Mouse (Mus musculus) E14TG2a.4 (cell line): ENCODE measurements around the gene Sh3bp5.

ENCODE experiments used
- H3K27me3 ChIP-seq: 2 replicates; pipeline ENCODE4 v1.6.1; 2014; ENCODE audit warnings: low read length, control low read depth; ENCODE audit not compliant: insufficient read depth
- H3K36me3 ChIP-seq: 2 replicates; pipeline ENCODE4 v1.6.1; 2014; ENCODE audit warnings: low read length, control low read depth; ENCODE audit not compliant: insufficient read depth
- H3K4me1 ChIP-seq: replicated peaks from 2 replicates; pipeline ENCODE4 v1.6.1; 2014; ENCODE audit warnings: low read depth, low read length, control low read depth
- H3K4me3 ChIP-seq: replicated peaks from 2 replicates; pipeline ENCODE4 v1.5.1; 2014; ENCODE audit warnings: mild to moderate bottlenecking, low read length
- H3K9me3 ChIP-seq: 2 replicates; pipeline ENCODE4 v1.6.1; 2014; ENCODE audit warnings: low read length, control low read depth
- CTCF ChIP-seq: conservative IDR thresholded peaks from 2 replicates; pipeline ENCODE4 v1.5.1; 2014; ENCODE audit warnings: low read length
- NANOG ChIP-seq: IDR thresholded peaks from 2 replicates; pipeline ENCODE4 v1.6.1; 2014; ENCODE audit warnings: borderline replicate concordance, low read length, mixed read lengths
- POU5F1 ChIP-seq: IDR thresholded peaks from 2 replicates; pipeline ENCODE4 v1.6.1; 2014; ENCODE audit warnings: low read length, borderline replicate concordance

Sh3bp5 gene

DNA sequence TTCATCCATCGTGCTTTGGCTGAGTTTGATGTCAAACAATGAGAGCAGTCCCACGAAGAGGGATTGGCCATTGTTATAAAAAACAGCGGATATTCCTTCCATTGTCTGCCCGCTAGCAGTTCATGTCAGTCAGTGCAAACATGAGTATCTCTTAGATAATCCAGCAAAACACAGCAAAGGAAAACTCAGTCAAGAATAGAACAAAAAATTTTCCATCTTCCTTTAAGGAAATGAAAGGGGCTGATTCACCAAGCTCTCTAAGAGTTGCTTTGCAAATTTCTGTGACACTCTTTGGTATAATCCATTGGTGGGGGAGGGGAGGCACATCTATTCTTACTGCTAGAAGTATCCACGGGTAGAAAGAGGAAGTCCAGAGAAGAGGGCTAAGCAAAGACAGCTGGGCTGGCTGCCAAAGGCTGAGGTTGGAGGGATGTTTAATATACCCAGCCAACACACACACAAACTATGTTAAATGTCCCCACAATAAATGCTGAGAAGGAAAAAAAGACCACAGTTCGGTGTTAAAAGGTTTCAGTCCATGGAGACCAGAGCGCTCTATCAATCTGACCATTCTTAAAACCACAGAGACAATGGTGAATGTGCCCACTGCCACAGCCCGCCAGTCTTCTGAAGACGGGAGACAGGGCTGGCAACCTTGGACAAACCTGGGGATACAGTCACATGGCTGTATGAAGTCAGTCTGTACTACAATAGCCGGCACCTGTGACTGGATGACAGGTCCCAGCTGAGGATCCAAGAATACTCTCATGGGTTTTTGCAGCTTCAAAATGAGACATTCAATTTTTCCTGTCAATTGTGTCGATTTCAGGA is 12.7 kb downstream of the Sh3bp5 start:
- H3K9me3 ChIP-seq = peaks cover 9% of the 10 kb centered on the region
- no peak for TF ChIP-seq POU5F1
- no peak for TF ChIP-seq CTCF
- no peak for TF ChIP-seq NANOG
- H3K4me3 ChIP-seq = no peak overlapping the region
- H3K4me1 ChIP-seq = peaks cover 18% of the 10 kb centered on the region
- no peaks in the 10 kb centered on the region; the same call in 1 of the 2 replicates for H3K27me3 ChIP-seq
- H3K36me3 ChIP-seq = no peaks in the 10 kb centered on the region

- H3K4me1 ChIP-seq = peaks cover 18% of the 10 kb centered on the region
- H3K4me3 ChIP-seq = no peak overlapping the region
- H3K27me3 ChIP-seq = no peaks in the 10 kb centered on the region; the same call in 1 of the 2 replicates
- H3K36me3 ChIP-seq = no peaks in the 10 kb centered on the region
- TF ChIP-seq NANOG (no peak), CTCF (no peak), POU5F1 (no peak)
- peaks cover 9% of the 10 kb centered on the region for H3K9me3 ChIP-seq
Measured at GRCm38 (mm10) chr14:31422395-31422794, 13.5 kb downstream of the Sh3bp5 start.

DNA sequence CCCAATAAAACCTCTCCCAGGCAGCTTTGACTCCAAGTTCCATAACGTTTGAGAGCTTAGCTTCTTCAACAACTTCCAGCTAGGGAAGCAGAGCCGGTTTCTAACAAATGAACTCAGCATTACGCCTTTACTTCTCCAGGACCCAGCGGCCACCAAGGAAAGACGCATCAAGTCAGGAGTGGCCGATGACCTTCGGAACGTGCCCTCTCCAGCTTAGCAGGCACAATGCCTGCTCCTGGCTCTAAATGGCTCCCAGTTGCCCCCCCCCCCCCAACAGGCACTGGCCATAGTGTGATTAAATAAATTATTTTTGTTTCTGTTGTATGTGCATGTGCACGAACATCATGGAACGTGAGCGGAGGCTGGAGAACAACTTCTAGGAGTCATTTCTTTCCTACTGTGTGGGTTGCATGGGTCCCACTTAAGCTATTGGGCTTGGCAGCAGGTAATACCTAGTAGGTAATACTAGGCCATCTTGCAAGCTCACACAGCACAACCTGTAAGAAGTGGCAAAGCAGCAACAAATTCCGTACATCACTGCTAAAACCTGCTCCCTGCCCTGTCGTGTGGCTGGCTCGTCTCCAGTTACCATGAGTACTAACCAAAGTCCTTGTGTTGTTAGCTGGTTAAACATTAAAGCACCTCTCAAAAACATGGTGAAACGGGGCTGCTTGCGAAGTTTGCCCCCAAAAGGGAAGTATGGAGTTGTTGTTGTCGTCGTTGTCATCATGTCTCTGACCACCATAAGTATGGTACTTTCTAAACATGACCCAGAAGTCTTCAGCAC is 14.2 kb downstream of the Sh3bp5 start:
- Histone ChIP-seq H3K4me3 (no peak overlapping the region), H3K9me3 (peaks cover 9% of the 10 kb centered on the region), H3K36me3 (no peaks in the 10 kb centered on the region), H3K4me1 (peaks cover 18% of the 10 kb centered on the region), H3K27me3 (no peaks in the 10 kb centered on the region; the same call in 1 of the 2 replicates)
- TF ChIP-seq CTCF (no peak), POU5F1 (no peak), NANOG (no peak)

GRCm38 (mm10) chr14:31420985-31421384 is 14.9 kb downstream of the Sh3bp5 start:
- Histone ChIP-seq H3K36me3 (no peaks in the 10 kb centered on the region), H3K9me3 (peaks cover 6% of the 10 kb centered on the region), H3K27me3 (no peaks in the 10 kb centered on the region; the same call in 1 of the 2 replicates), H3K4me1 (peaks cover 18% of the 10 kb centered on the region), H3K4me3 (no peak overlapping the region)
- TF ChIP-seq POU5F1 (no peak), NANOG (no peak), CTCF (no peak)

GRCm38 (mm10) chr14:31420562-31420961 is 15.3 kb downstream of the Sh3bp5 start:
- no peaks in the 10 kb centered on the region; the same call in 1 of the 2 replicates for H3K27me3 ChIP-seq
- no peaks in the 10 kb centered on the region for H3K36me3 ChIP-seq
- peaks cover 18% of the 10 kb centered on the region for H3K4me1 ChIP-seq
- H3K9me3 ChIP-seq = peaks cover 2% of the 10 kb centered on the region
- H3K4me3 ChIP-seq = no peak overlapping the region
- TF ChIP-seq CTCF = no peak
- TF ChIP-seq NANOG = no peak
- TF ChIP-seq POU5F1 = no peak

- H3K27me3 ChIP-seq = no peaks in the 10 kb centered on the region; the same call in 1 of the 2 replicates
- no peaks in the 10 kb centered on the region for H3K36me3 ChIP-seq
- TF ChIP-seq NANOG (no peak), POU5F1 (no peak), CTCF (no peak)
- no peaks in the 10 kb centered on the region for H3K9me3 ChIP-seq
- peaks cover 18% of the 10 kb centered on the region for H3K4me1 ChIP-seq
- no peak overlapping the region for H3K4me3 ChIP-seq
Measured at GRCm38 (mm10) chr14:31420135-31420534, 15.7 kb downstream of the Sh3bp5 start.

DNA sequence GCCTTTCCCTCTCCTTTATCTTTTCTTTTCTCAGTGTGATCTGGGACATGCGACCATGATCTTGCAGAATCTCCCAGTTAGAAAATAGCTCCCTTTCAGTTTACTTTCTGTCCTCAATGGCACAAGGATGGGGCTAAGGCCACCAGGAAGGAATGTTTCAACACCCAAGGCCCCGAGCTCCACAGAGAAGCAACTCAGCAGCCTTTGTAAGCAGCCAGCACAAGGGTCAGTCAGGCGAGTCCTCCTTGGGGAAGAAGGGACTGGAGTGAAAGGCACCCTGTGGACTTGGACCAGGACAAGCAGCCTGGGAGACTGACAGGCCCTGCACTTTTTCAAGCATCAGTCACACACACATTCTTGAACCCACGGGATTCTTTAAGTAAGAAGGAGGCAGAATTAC is 16.6 kb downstream of the Sh3bp5 start:
- Histone ChIP-seq H3K27me3 (no peaks in the 10 kb centered on the region; the same call in 1 of the 2 replicates), H3K36me3 (no peaks in the 10 kb centered on the region)
- no peak for TF ChIP-seq NANOG
- TF ChIP-seq POU5F1 = no peak
- TF ChIP-seq CTCF = no peak

GRCm38 (mm10) chr14:31416835-31417549 is 18.9 kb downstream of the Sh3bp5 start:
- Histone ChIP-seq H3K9me3 (no peaks in the 10 kb centered on the region), H3K36me3 (no peaks in the 10 kb centered on the region), H3K4me3 (no peak overlapping the region), H3K4me1 (peaks cover 29% of the 10 kb centered on the region), H3K27me3 (peaks cover 3% of the 10 kb centered on the region; the same call in 1 of the 2 replicates)
- no peak for TF ChIP-seq NANOG
- no peak for TF ChIP-seq CTCF
- no peak for TF ChIP-seq POU5F1

More for the DNA sequence above, 16.6 kb downstream of the Sh3bp5 start:
- Histone ChIP-seq H3K4me3 (no peak overlapping the region), H3K4me1 (peaks cover 24% of the 10 kb centered on the region), H3K9me3 (no peaks in the 10 kb centered on the region)
